Mouse (Mus musculus) heart, adult 10 weeks (tissue): Measurements from ENCODE around the gene Vipr1. TPM values are rescaled to one million over a fixed set of nuclear protein-coding genes. Genes with fewer than 3 reads are reported as not detected.

ENCODE experiments used
- polyA plus RNA-seq: library from polyadenylated mRNA; stranded (reverse); fragments of 350-450 nt; fragmentation: Illumina TruSeq; extraction: RNeasy Lipid Tissue Mini Kit (QIAGEN cat#74804); gene quantifications from one replicate; pipeline ENCODE4 v1.2.3, GENCODE M21; 2014; ENCODE audit warnings: low read depth, low replicate concordance

Gene Vipr1
- polyA plus RNA-seq = 0.29 TPM

GRCm38 (mm10) chr9:121642401-121643181 lies at the start of gene Vipr1:
TSS of gene Vipr1 (plus strand) at chr9:121642716.

DNA sequence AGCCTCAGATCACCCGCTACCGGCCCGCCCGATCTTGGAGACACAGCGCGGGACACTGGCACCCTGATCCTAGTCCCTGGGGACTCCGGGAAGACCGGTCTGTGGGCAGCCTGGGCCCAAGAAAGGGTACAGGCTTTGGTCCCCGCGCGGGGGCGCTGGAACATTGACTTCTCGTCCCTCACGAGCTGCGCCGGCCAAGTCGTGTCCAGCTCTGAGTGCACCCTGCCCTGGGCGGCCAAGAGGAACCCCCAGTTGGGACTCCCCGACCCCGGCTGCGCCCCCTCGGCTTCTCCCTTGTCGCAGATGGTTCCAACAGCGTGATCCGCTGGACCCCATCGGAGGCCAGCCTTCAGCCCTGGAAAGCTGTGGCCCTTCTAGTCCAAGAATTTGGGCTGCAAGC lies 515 bp upstream of the Vipr1 start, which contains the start of gene Lyzl4:
TSS of gene Lyzl4 (minus strand) at position 96 of the 400 bp plus-strand sequence.

DNA sequence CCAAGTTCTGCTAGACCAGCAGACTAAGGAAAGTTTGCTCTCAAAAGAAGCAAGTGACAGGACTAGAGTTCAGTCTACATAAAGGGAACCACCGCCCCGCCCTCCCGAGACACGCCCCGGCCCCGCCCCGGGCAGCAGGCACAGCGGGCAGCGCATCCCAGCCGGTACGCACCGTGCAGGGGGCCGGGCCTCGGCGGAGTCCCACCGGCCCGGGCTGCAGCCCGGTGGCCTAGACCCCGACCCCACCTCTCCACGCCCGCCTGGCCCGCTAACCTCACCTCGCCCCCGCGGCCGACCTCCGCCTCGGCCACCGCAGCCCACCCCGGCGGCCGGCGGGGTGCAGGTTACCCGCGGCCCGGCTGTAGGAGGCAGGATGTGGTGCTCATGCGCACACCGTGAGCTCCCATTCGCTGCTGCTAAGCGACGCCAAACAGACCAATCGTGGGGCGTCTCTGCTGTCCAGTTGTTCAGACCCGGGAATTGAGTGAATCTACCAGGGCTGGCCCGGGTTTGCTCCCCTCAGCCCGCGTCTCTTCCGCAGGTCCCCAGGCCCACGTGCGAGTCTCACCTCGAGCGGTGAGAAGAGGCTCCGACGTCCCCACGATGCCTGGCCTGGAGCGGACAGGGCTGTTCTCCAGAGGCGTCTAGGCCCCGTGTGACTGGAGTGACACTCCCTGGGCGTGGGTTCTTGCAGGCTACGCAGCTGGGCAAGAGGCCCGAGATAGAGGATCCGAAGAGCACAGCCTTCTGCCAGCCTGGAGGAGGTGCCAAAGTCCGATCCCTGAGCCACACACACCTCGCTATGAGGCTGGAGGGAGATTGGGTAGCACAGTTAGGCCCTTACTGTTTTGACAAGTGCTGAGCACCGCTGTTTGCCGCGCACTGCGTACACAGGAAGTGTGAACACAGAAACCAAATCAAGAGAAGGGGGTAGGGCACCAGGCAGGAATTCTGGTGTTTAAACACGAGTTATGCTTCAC lies 62.4 kb downstream of the Vipr1 start, which contains the start of gene Sec22c:
TSS of gene Sec22c (minus strand) at position 845 of the 980 bp plus-strand sequence.

GRCm38 (mm10) chr9:121709898-121710583 lies 67.5 kb downstream of the Vipr1 start, which contains the start of gene Ss18l2:
TSS of gene Ss18l2 (plus strand) at chr9:121710329.

GRCm38 (mm10) chr9:121718792-121719318 lies 76.3 kb downstream of the Vipr1 start, which contains the start of gene Nktr:
TSS of gene Nktr (plus strand) at chr9:121719169.

Other genes starting within 250 kb of the Vipr1 start
- gene Cck, start 147.0 kb upstream of the Vipr1 start, polyA plus RNA-seq = not detected
- gene Lyzl4, start 620 bp upstream of the Vipr1 start, polyA plus RNA-seq = not detected
- gene Sec22c, start 62.8 kb downstream of the Vipr1 start, polyA plus RNA-seq = 5.1 TPM
- gene Ss18l2, start 67.6 kb downstream of the Vipr1 start, polyA plus RNA-seq = 186 TPM
- 41.3 TPM for gene Nktr, start 76.5 kb downstream of the Vipr1 start, polyA plus RNA-seq
- gene Zfp651, start 116.6 kb downstream of the Vipr1 start, polyA plus RNA-seq = 83.0 TPM
- gene Klhl40, start 134.9 kb downstream of the Vipr1 start, polyA plus RNA-seq = 19.7 TPM
- 107 TPM for gene Hhatl, start 149.8 kb downstream of the Vipr1 start, polyA plus RNA-seq
- not detected for gene Ccdc13, start 196.7 kb downstream of the Vipr1 start, polyA plus RNA-seq
- 215 TPM for gene Higd1a, start 215.6 kb downstream of the Vipr1 start, polyA plus RNA-seq